Mouse (Mus musculus) embryonic facial prominence, embryonic 14.5 days (tissue): Measurements from ENCODE around the gene Siah1b. TPM values are rescaled to one million over a fixed set of nuclear protein-coding genes. Genes with fewer than 3 reads are reported as not detected.

Experiments used
- ATAC-seq: fragments of 200-750 bp; cut with Nextera tagmentation; 2 replicates; pipeline ENCODE4 v1.8.0; 2017; ENCODE audit warnings: low read depth, moderate number of reproducible peaks, moderate TSS enrichment
- DNase-seq: peaks from one replicate; pipeline ENCODE4 v3.0.0-alpha.2; 2015; ENCODE audit warnings: low spot score
- H3K27ac ChIP-seq: fragments of 300-500 bp; sonication (generic); replicated peaks from 2 replicates; pipeline ENCODE4 v1.5.1; 2014; ENCODE audit warnings: low read depth, mild to moderate bottlenecking, low read length, moderate library complexity
- H3K27me3 ChIP-seq: fragments of 300-500 bp; sonication (generic); replicated peaks from 2 replicates; pipeline ENCODE4 v1.6.1; 2014; ENCODE audit warnings: low read length; ENCODE audit not compliant: control insufficient read depth, insufficient read depth
- H3K36me3 ChIP-seq: fragments of 300-500 bp; sonication (generic); 2 replicates; pipeline ENCODE4 v1.6.1; 2014; ENCODE audit warnings: low read length, mixed read lengths; ENCODE audit not compliant: control insufficient read depth, insufficient read depth
- H3K4me1 ChIP-seq: fragments of 300-500 bp; sonication (generic); 2 replicates; pipeline ENCODE4 v1.6.1; 2014; ENCODE audit warnings: antibody characterized with exemption, low read length; ENCODE audit not compliant: control insufficient read depth, insufficient read depth
- H3K4me2 ChIP-seq: fragments of 300-500 bp; sonication (generic); 2 replicates; pipeline ENCODE4 v1.6.1; 2014; ENCODE audit warnings: low read depth, mild to moderate bottlenecking, low read length, moderate library complexity, mixed read lengths
- H3K4me3 ChIP-seq: fragments of 300-500 bp; sonication (generic); 2 replicates; pipeline ENCODE4 v1.5.1; 2014; ENCODE audit warnings: low read depth, mild to moderate bottlenecking, low read length
- H3K9ac ChIP-seq: fragments of 300-500 bp; sonication (generic); 2 replicates; pipeline ENCODE4 v1.6.1; 2014; ENCODE audit warnings: low read depth, mild to moderate bottlenecking, low read length, moderate library complexity, mixed read lengths
- H3K9me3 ChIP-seq: fragments of 300-500 bp; sonication (generic); 2 replicates; pipeline ENCODE4 v1.6.1; 2016; ENCODE audit warnings: low read length; ENCODE audit not compliant: control insufficient read depth
- WGBS: fragments of 180-500 bp; shearing (Covaris S2); extraction: QIAGEN DNeasy Blood & Tissue Kit; methylation state at CpG from one replicate; pipeline ENCODE4 v1.1.7; 2014; 5-methylcytosine and 5-hydroxymethylcytosine counted together
- polyA plus RNA-seq: library from polyadenylated mRNA; unstranded; fragments of >200 nt; fragmentation: Nextera tagmentation; extraction: Ambion mirVana; gene quantifications from 2 replicates; pipeline ENCODE4 v1.2.1, GENCODE M21; 2014

Gene Siah1b
- polyA plus RNA-seq = 17.9 and 24.8 TPM in 2 replicates

DNA sequence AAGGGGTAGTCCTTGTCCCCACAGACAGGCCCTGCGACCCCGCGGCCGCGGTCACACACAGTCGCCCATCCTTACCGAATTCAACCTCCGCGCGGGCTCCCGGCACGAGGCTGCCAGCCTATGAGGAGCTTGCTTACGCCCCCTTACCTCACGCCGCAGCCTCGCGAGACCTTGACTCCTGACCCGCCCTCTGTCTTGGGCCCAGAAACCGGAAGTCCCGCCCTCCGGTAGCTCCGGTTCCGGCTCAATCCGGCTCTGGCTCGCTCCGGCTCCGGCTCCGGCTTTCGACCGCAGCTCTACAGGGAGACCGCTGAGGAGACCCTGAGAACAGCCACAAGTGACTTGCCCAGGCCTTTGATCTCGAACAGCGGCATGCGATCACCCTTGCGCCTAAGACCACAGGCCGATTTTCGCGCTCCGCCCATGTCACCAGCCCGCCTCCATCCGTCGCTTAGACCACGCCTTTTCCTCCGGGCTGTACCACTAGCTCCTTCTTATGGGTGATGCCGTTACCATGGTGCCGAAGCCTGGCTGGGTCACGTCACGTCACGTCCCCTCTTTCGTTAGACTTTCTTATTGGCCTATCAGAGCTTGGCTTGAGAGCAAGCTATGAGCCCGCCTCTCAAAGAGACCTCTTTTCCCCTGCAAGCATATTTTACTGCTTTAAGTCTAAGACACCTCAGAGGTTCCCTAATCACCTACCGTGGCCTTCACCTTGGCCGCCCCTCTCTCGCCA lies at the start of gene Siah1b:
Siah1b (minus strand) TSS at position 454 of the 736 bp plus-strand sequence.
- Histone ChIP-seq H3K4me2 (peak within 1 kb of the TSS; percentile 75), H3K27me3 (0 out of 2 replicates have a peak, but pooled peaks cover 3% of the 10 kb centered on the region), H3K4me1 (no peaks in the 10 kb centered on the region), H3K9me3 (no peaks in the 10 kb centered on the region), H3K36me3 (0 out of 2 replicates have a peak, but pooled peaks cover 8% of the 10 kb centered on the region), H3K27ac (peak within 1 kb of the TSS; percentile 85), H3K9ac (peak within 1 kb of the TSS; percentile 79), H3K4me3 (peak within 1 kb of the TSS; percentile 54)
- ATAC-seq = peak; percentile 99
- DNase-seq = peak; percentile 97
- 26% methylated on average over 38 of the region's 54 CpGs for WGBS

DNA sequence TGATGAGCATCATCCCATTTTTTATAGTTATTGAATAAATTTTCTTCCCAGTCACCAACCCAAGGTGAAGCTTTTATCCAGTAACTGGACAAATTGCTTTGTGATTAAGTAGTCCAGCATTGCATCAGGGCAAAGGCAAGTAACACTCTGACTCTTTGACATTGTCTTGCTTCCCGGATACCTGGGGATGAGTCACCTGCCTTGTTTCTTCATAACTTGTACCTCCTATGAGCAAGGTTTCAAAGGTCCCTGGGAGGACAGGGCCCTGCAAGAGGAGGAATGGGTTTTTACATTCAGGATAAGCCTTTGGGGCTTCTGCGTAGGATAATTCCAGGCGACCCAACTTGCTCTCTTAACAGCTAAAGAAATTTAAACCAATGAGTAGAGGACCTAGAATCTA lies 47.6 kb upstream of the Siah1b start:
- no peak overlapping the region for H3K27ac ChIP-seq
- H3K4me2 ChIP-seq = no peak overlapping the region
- WGBS = 86% methylated on average over 3 of the region's 3 CpGs
- no peaks in the 10 kb centered on the region for H3K9me3 ChIP-seq
- H3K27me3 ChIP-seq = peaks cover 3% of the 10 kb centered on the region
- H3K9ac ChIP-seq = no peak overlapping the region
- H3K4me1 ChIP-seq = no peaks in the 10 kb centered on the region
- no peaks in the 10 kb centered on the region for H3K36me3 ChIP-seq
- no peak overlapping the region for H3K4me3 ChIP-seq
- DNase-seq (no peak), ATAC-seq (no peak)

DNA sequence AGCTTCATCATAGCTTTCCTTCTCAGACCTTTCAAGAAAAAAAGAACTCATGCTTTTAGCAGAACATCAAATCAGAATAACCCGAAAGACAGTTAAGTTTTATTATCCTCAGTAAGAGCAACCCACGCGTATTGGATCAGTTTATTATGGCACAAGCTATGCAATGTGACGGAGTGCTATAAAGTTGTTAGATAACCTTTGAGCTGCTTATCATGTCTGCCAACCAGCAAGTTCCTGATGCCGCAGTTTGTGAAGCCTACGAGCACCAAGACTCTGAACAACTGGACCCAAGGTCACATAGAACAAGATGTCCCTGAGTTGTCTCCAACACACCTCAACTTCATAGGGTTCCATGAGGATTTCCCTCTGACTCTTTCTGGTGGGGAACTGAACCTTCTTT lies 37.5 kb upstream of the Siah1b start:
- WGBS = 92% methylated on average over 6 of the region's 6 CpGs
- Histone ChIP-seq H3K27me3 (no peaks in the 10 kb centered on the region; the same call in 1 of the 2 replicates), H3K4me1 (no peaks in the 10 kb centered on the region), H3K4me2 (no peak overlapping the region), H3K9me3 (no peaks in the 10 kb centered on the region), H3K9ac (no peak overlapping the region), H3K4me3 (no peak overlapping the region), H3K36me3 (no peaks in the 10 kb centered on the region), H3K27ac (no peak overlapping the region)
- ATAC-seq (no peak), DNase-seq (no peak)

DNA sequence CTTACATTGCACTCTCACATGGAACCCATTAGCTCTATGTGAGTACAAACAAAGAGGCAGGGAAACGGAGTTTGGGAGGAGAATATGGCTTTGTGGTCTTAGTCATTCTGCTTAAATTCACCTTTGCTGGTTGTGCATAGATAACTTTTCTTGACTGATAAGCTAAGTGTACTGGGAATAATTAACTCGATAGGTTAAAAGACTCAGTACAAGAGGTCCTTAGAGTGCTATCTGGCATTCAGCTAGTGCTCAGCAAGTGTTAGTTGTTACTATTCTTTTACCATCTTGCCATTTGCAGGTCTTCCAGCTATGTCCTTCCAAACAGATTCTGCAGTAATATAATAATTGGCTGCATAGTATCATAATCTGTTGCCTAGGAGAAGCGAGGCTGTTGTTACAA lies 34.9 kb upstream of the Siah1b start:
- DNase-seq (no peak), ATAC-seq (no peak)
- H3K27me3 ChIP-seq = no peaks in the 10 kb centered on the region; the same call in 1 of the 2 replicates
- H3K36me3 ChIP-seq = no peaks in the 10 kb centered on the region
- no peaks in the 10 kb centered on the region for H3K4me1 ChIP-seq
- no peak overlapping the region for H3K9ac ChIP-seq
- 68% methylated on average over 3 of the region's 3 CpGs for WGBS
- no peak overlapping the region for H3K4me2 ChIP-seq
- no peak overlapping the region for H3K4me3 ChIP-seq
- H3K9me3 ChIP-seq = no peaks in the 10 kb centered on the region
- H3K27ac ChIP-seq = no peak overlapping the region

DNA sequence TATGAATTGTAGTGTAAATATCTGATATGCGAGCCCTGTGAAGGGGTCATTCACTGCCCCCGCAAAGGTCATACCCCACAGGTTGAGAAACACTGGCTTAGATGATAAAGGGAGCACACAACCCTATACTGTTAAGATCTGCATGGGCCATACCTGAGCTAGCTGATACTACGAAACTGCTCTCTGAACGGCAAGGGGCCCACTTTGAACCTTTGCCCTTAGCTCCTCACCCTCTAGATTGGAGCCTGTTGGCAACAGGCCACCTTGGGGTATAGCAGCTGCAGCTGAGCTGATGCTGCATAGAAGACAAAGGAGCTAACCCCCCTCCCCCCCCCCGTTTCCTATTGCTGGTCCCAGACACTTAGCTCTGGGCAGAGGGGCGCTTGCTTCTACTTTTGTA lies 26.4 kb upstream of the Siah1b start:
- H3K4me2 ChIP-seq = no peak overlapping the region
- DNase-seq (no peak), ATAC-seq (no peak)
- H3K9me3 ChIP-seq = no peaks in the 10 kb centered on the region
- H3K9ac ChIP-seq = no peak overlapping the region
- WGBS = 55% methylated on average over 6 of the region's 6 CpGs
- H3K27me3 ChIP-seq = no peaks in the 10 kb centered on the region; the same call in 1 of the 2 replicates
- no peak overlapping the region for H3K4me3 ChIP-seq
- no peak overlapping the region for H3K27ac ChIP-seq
- no peaks in the 10 kb centered on the region for H3K4me1 ChIP-seq
- no peaks in the 10 kb centered on the region for H3K36me3 ChIP-seq

DNA sequence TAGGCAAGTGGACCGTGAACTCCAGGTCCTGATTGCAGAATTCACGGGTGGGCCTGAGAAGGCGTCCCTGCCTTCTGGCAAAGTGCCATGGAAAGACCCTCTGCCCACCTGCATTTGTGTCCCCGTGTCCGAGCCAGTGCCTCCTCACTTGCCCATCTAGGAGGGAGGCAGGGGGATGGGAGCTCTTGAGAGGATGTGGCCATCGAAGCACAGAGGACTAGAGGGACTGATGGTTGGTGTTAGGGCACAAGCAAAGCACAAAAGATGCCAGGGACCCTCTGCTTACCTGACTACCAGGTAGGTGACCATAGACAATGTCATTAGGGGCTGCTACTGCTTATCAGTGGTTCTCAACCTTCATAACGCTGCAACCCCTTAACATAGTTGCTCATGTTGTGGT lies 25.9 kb upstream of the Siah1b start:
- H3K9ac ChIP-seq = no peak overlapping the region
- H3K4me1 ChIP-seq = no peaks in the 10 kb centered on the region
- DNase-seq = no peak
- H3K27ac ChIP-seq = no peak overlapping the region
- H3K4me2 ChIP-seq = no peak overlapping the region
- WGBS = 76% methylated on average over 7 of the region's 7 CpGs
- no peaks in the 10 kb centered on the region for H3K9me3 ChIP-seq
- H3K27me3 ChIP-seq = no peaks in the 10 kb centered on the region; the same call in 1 of the 2 replicates
- ATAC-seq = no peak
- H3K36me3 ChIP-seq = no peaks in the 10 kb centered on the region
- no peak overlapping the region for H3K4me3 ChIP-seq

DNA sequence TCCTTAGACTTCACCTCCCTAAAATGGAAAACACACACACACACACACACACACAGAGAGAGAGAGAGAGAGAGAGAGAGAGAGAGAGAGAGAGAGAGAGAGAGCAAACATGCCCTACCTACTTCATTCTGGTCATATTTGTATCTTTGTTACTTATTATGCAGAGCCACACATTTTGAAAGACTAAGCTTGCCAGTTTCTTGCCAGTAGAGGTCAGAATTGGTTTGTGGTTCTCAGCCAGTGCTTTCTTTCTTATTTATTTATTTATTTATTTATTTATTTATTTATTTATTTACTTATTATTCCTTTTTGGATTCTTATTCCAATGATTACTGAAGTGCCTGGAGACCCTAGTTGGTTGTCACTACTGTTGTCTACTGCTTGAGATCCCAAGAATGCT lies 25.2 kb upstream of the Siah1b start:
- no peak overlapping the region for H3K4me2 ChIP-seq
- H3K4me3 ChIP-seq = no peak overlapping the region
- H3K36me3 ChIP-seq = no peaks in the 10 kb centered on the region
- no peak overlapping the region for H3K27ac ChIP-seq
- ATAC-seq (no peak), DNase-seq (no peak)
- no peaks in the 10 kb centered on the region for H3K4me1 ChIP-seq
- no peaks in the 10 kb centered on the region for H3K9me3 ChIP-seq
- H3K9ac ChIP-seq = no peak overlapping the region
- no peaks in the 10 kb centered on the region; the same call in 1 of the 2 replicates for H3K27me3 ChIP-seq

DNA sequence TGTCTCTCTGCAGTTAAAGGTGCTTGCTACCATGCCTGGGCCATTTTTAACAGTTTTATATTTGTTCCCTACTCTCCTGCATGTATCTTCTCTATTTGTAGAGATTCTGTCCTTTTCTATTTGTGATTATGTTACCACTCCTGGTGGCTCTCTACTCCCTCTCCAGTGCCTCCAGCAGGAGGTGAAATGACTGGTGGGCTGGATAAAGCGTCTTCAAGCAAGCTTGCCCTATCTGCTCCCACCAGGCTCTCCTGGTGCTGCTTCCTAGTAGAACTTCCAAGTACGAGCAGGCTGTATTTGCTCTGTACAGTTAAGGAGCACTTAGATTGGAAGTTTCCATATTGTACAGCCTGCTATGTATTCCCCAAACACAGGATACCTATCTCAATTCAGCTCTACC lies 19.5 kb upstream of the Siah1b start:
- DNase-seq = no peak
- WGBS = 76% methylated on average over 2 of the region's 2 CpGs
- no peaks in the 10 kb centered on the region for H3K4me1 ChIP-seq

DNA sequence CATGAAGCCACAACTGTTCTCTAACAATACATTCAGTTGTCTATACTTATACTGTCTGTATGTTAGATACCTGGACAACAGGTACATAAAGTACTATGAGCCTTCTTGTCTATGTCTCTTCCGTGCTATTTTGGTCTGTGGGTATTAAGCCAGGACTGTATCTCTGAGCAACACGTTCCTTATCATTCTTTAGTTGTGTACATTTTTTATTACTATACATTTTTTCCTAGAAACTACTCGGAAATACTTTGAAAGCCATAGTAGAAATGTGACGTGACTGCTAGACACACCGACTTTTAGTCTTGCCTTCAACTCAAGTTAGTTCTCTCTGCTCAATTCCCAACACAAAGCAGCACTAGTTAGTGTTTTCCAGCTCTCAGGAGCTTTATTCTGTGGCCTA lies 17.1 kb upstream of the Siah1b start:
- 83% methylated on average over 5 of the region's 5 CpGs for WGBS
- H3K27me3 ChIP-seq = peaks cover 14% of the 10 kb centered on the region; the same call in 1 of the 2 replicates
- DNase-seq (no peak), ATAC-seq (no peak)
- no peak overlapping the region for H3K9ac ChIP-seq
- H3K4me1 ChIP-seq = no peaks in the 10 kb centered on the region
- H3K4me3 ChIP-seq = no peak overlapping the region
- no peak overlapping the region for H3K4me2 ChIP-seq
- no peaks in the 10 kb centered on the region for H3K9me3 ChIP-seq
- no peak overlapping the region for H3K27ac ChIP-seq
- no peaks in the 10 kb centered on the region for H3K36me3 ChIP-seq

More for the DNA sequence above, 19.5 kb upstream of the Siah1b start:
- Histone ChIP-seq H3K4me2 (no peak overlapping the region), H3K9ac (no peak overlapping the region), H3K27ac (no peak overlapping the region), H3K9me3 (no peaks in the 10 kb centered on the region), H3K4me3 (no peak overlapping the region), H3K36me3 (no peaks in the 10 kb centered on the region), H3K27me3 (peaks cover 14% of the 10 kb centered on the region)
- no peak for ATAC-seq
